15 mouse cellular contexts compared by ENCODE assay signal in genomic region chr12:101020210-101021015, GRCm38 (mm10). TPM values are rescaled to one million over a fixed set of nuclear protein-coding genes. Genes with fewer than 3 reads are reported as not detected.
DNase-seq lines count a peak whose midpoint lies in the region; ATAC-seq and TF ChIP-seq lines count a peak whose summit lies in the region.
"Had no signal": no experiment of that assay in that cellular context is flagged by ENCODE, and none has a peak within 500 bp of the region (broad histone marks: within the 10 kb centered on the region; RNA-seq: fewer than 3 reads in every experiment).

No protein-coding gene starts in this region.

- no peaks in the 10 kb centered on the region for H3K9me3 ChIP-seq in hindbrain, embryonic 16.5 days (ENCODE audit: control insufficient read depth, low read length)
- H3K9me3 ChIP-seq in hindbrain, embryonic 10.5 days = no peaks in the 10 kb centered on the region
- no peaks in the 10 kb centered on the region for H3K9me3 ChIP-seq in midbrain, embryonic 15.5 days
- H3K9me3 ChIP-seq: embryonic facial prominence, embryonic 12.5 days; hindbrain, embryonic 15.5 days; liver, embryonic 15.5 days had no signal

- no peak overlapping the region for H3K4me3 ChIP-seq in hindbrain, embryonic 16.5 days (ENCODE audit: low read length)
- H3K4me3 ChIP-seq in hindbrain, embryonic 10.5 days = no peak overlapping the region
- no peak overlapping the region for H3K4me3 ChIP-seq in thymus, adult 2 months (ENCODE audit: control insufficient read depth, insufficient read depth, low read length)
- H3K4me3 ChIP-seq in midbrain, embryonic 15.5 days = no peak overlapping the region
- H3K4me3 ChIP-seq: embryonic facial prominence, embryonic 12.5 days; hindbrain, embryonic 15.5 days; liver, embryonic 15.5 days had no signal

- no peak overlapping the region for H3K4me2 ChIP-seq in hindbrain, embryonic 16.5 days (ENCODE audit: low read length)
- no peak overlapping the region for H3K4me2 ChIP-seq in midbrain, embryonic 15.5 days
- H3K4me2 ChIP-seq: embryonic facial prominence, embryonic 12.5 days; hindbrain, embryonic 15.5 days; liver, embryonic 15.5 days had no signal

- no peak for TF ChIP-seq CTCF in thymus, adult 2 months (IDR thresholded peaks at IDR 0.05; ENCODE audit: borderline replicate concordance, control insufficient read depth, extremely low read depth, insufficient read depth, low read length, poor library complexity)

- peaks cover 4% of the 10 kb centered on the region for H3K36me3 ChIP-seq in hindbrain, embryonic 16.5 days (ENCODE audit: control insufficient read depth, insufficient read depth, low read length)
- peaks cover 61% of the 10 kb centered on the region for H3K36me3 ChIP-seq in hindbrain, embryonic 10.5 days
- H3K36me3 ChIP-seq in thymus, adult 2 months (ENCODE audit: control insufficient read depth, insufficient read depth, low read length) = no peaks in the 10 kb centered on the region
- H3K36me3 ChIP-seq in midbrain, embryonic 15.5 days (replicated peaks) = no peaks in the 10 kb centered on the region
- H3K36me3 ChIP-seq: embryonic facial prominence, embryonic 12.5 days; hindbrain, embryonic 15.5 days had no signal

- TF ChIP-seq POLR2A in thymus, adult 2 months (IDR thresholded peaks at IDR 0.05; ENCODE audit: control insufficient read depth, extremely low read depth, insufficient read depth, low read length, poor library complexity) = no peak

- H3K9ac ChIP-seq in hindbrain, embryonic 16.5 days (ENCODE audit: low read depth, low read length) = no peak overlapping the region
- H3K9ac ChIP-seq in midbrain, embryonic 15.5 days = no peak overlapping the region
- H3K9ac ChIP-seq: embryonic facial prominence, embryonic 12.5 days; hindbrain, embryonic 15.5 days; liver, embryonic 15.5 days had no signal

- no peak for DNase-seq in hindbrain, embryonic 10.5 days (ENCODE audit: low spot score)
- DNase-seq in thymus, adult 2 months = peak; percentile 1
- no peak for DNase-seq in thymus, postnatal 25 days
- peak; percentile 70 to 78 for DNase-seq in cerebellum, postnatal 10 days
- DNase-seq in adrenal gland, adult 8-10 months = no peak
- DNase-seq: heart, adult 18-20 months; layer of hippocampus, postnatal 36 days; right cerebral cortex, postnatal 4 days; thymus, postnatal 14 days had no signal

- peak overlapping the region; percentile 29; the same call in 1 of the 2 replicates for H3K27ac ChIP-seq in hindbrain, embryonic 16.5 days (ENCODE audit: low read depth, low read length)
- H3K27ac ChIP-seq in hindbrain, embryonic 10.5 days = no peak overlapping the region
- H3K27ac ChIP-seq in thymus, adult 2 months (ENCODE audit: control insufficient read depth, insufficient read depth, low read length) = no peak overlapping the region
- no peak overlapping the region for H3K27ac ChIP-seq in midbrain, embryonic 15.5 days
- H3K27ac ChIP-seq: embryonic facial prominence, embryonic 12.5 days; hindbrain, embryonic 15.5 days; liver, embryonic 15.5 days had no signal

- peaks cover 33% of the 10 kb centered on the region for H3K4me1 ChIP-seq in hindbrain, embryonic 16.5 days (ENCODE audit: control insufficient read depth, insufficient read depth, low read depth, low read length)
- H3K4me1 ChIP-seq in hindbrain, embryonic 10.5 days (replicated peaks) = peaks cover 97% of the 10 kb centered on the region
- H3K4me1 ChIP-seq in thymus, adult 2 months (replicated peaks; ENCODE audit: control insufficient read depth, insufficient read depth, low read length) = peaks cover 51% of the 10 kb centered on the region
- peaks cover 51% of the 10 kb centered on the region for H3K4me1 ChIP-seq in midbrain, embryonic 15.5 days

- WGBS in hindbrain, embryonic 16.5 days = 73% methylated on average over 15 of the region's 15 CpGs
- WGBS in hindbrain, embryonic 10.5 days = 89% methylated on average over 15 of the region's 15 CpGs
- 94% methylated on average over 15 of the region's 15 CpGs for WGBS in thymus, adult 2 months
- 77% methylated on average over 15 of the region's 15 CpGs for WGBS in midbrain, embryonic 15.5 days

- H3K27me3 ChIP-seq in hindbrain, embryonic 16.5 days (replicated peaks; ENCODE audit: control insufficient read depth, insufficient read depth, low read length) = no peaks in the 10 kb centered on the region
- no peaks in the 10 kb centered on the region for H3K27me3 ChIP-seq in hindbrain, embryonic 10.5 days (ENCODE audit: insufficient read depth, poor library complexity, severe bottlenecking)
- H3K27me3 ChIP-seq in thymus, adult 2 months (ENCODE audit: control insufficient read depth, insufficient read depth, low read length) = no peaks in the 10 kb centered on the region
- H3K27me3 ChIP-seq in midbrain, embryonic 15.5 days (replicated peaks) = no peaks in the 10 kb centered on the region
- H3K27me3 ChIP-seq: hindbrain, embryonic 15.5 days; liver, embryonic 15.5 days had no signal

- ATAC-seq in hindbrain, embryonic 16.5 days = no peak
- 0 out of 2 replicates have a peak, but pooled peaks have one; percentile 24 for ATAC-seq in neutrophil, adult 5-6 weeks (ENCODE audit: extremely low read depth, insufficient number of reproducible peaks, low FRiP score, poor library complexity, severe bottlenecking)
- ATAC-seq in midbrain, embryonic 15.5 days (replicated peaks) = no peak

RNA-seq across cellular contexts. Expression of gene Ccdc88c, which starts 8.4 kb away (rescaled TPM):
- 9.0 and 10.9 TPM in 2 replicates for polyA plus RNA-seq in hindbrain, embryonic 16.5 days (2015; fragmentation: Nextera tagmentation; extraction: Ambion mirVana)
- polyA plus RNA-seq in hindbrain, embryonic 10.5 days (2016; fragmentation: Nextera tagmentation; extraction: Ambion mirVana) = 13.3 and 17.6 TPM in 2 replicates
- 75.0 and 87.7 TPM in 2 replicates for polyA plus RNA-seq in thymus, adult 2 months (2012; rRNA removed)
- total RNA-seq in neutrophil, adult 5-6 weeks (2017) = 283 and 312 TPM in 2 replicates
- total RNA-seq in adrenal gland, adult 8-10 months (2022) = 1 to 10 TPM; 1.4 to 4.0 (median 2.7) TPM
- polyA plus RNA-seq in midbrain, embryonic 15.5 days (2015; fragmentation: Nextera tagmentation; extraction: Ambion mirVana) = 14.6 and 15.8 TPM in 2 replicates

Comparison
In these comparisons a context has a peak if more than half of its experiments do, and no peak if none do; other contexts are left out.
1. DNase-seq: peak in thymus, adult 2 months (single experiment) and cerebellum, postnatal 10 days (2 of 2); none in hindbrain, embryonic 10.5 days (single experiment), thymus, postnatal 25 days (single experiment) and adrenal gland, adult 8-10 months (single experiment).